Mouse (Mus musculus): ENCODE results near the gene Chga.

The Chga gene

DNA sequence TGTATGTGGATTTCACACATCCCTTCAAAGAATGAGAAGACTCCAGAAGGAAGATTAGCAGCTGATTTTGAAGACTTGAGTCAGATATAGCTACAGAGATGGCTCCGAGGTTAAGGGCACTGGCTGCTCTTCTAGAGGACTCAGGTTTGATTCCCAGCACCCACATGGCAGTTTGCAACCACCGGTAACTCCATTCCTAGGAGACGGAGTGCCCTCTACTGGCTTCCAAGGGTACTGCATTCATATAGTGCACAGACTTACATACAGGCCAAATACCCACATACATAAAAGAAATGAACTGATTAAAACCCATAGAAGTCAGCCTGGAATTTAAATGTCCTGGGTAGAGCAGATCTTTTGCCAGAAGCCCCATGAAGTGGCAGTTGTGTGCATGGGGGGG is 43.8 kb downstream of the Chga start:
- DNase-seq (ENCODE audit: inconsistent age in 2 of 2, low spot score in 1 of 2): no peak

DNA sequence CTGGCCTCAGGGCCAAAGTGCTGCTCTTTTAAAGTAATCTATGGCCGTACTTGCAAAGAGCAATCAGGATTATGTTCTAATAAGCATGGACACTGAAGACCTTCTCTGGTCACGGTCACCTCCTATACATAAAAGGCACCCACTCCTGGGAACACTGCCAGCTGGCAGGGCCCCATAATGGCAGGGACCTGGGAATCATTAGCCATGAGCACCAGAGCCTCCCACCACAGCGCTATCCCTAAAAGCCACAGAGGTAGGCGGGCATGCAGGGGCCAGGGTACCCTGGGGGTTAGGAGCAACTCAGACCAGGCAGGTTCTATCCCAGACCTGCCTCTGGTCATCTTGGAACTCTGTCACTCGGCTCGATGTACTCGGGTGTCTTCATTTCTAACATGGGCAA is 45.0 kb downstream of the Chga start:
- DNase-seq (ENCODE audit: inconsistent age in 2 of 2, low spot score in 1 of 2): no peak

DNA sequence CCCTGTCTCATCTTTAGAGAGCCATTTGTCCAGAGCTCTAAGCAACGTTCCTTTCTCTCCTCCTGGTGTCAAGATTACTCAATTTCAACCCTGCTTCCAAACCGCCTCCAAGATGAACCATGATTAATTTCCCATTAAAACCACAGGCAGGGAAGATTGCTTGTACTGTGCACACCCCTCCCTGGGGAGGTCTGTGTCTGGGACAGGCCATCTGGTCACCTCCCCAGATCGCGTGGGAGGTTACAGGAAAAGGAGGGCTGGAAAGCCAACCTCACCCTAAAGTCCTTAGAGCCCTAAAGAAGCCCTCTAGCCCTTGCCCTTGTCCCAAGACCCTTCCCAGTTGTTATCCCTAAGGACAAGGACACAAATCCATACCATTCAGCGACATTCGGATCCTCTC is 45.6 kb downstream of the Chga start:
- DNase-seq (ENCODE audit: inconsistent age in 2 of 2, low spot score in 1 of 2): peak in 1 of 2 experiments; percentile 48

DNA sequence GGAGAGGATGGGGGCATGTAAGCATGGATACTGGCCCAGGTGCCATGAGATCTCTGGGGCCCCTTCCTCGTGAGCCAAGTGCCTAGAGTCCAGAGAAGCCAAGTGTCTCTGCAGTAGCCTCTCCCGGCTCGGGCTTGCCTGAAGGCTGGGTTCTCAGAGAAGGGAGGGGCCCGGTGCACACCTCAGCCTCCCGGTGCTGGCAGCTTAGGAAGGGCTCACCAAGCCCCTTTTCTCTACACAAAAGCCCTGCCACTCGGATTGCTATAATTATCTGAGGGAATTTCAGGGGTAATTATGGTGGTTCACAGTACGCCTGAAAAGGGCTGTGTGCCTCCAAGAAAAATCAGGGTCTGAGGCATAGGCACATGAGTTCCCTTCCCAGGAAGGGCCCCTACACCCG is 47.1 kb downstream of the Chga start:
- no peak for DNase-seq (ENCODE audit: inconsistent age in 2 of 2, low spot score in 1 of 2)

DNA sequence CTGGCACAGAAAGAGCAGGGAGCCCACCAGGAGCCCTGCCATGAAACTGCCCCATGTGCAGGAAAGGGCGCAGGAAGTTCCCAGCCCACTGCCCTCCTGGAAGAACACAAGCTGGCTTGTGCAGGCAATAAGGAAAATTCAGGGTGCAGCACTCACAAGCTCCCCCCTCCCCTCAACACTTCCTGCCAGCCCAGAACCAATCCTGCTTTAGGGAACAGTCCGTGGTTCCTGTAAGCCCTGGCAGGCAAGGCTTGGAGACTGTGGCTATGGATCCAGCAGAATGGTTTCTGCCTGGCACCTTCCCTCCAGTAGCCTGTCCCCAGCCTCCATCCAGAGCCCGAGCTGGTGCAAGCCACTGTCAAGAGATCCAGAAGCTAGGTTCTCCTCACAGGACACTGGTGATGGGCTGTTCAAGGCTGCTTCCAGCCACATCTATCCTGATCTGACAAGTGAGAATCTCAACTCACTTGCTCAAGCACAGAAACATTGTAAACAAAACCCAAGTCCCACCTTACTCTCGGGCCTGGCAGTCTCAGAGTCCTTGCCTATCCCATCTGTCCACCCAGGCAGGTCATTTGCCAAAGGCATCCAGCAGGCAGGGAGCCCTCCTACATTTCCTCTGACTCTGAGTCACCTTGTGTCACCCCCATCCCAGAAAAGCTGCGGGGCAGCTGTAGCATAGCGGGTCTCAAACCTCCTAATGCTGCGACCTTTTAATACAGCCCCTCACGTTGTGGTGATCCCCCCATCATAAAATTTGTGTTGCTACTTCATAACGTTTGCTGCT is 47.7 kb downstream of the Chga start:
- no peak for DNase-seq (ENCODE audit: inconsistent age in 2 of 2, low spot score in 1 of 2)

DNA sequence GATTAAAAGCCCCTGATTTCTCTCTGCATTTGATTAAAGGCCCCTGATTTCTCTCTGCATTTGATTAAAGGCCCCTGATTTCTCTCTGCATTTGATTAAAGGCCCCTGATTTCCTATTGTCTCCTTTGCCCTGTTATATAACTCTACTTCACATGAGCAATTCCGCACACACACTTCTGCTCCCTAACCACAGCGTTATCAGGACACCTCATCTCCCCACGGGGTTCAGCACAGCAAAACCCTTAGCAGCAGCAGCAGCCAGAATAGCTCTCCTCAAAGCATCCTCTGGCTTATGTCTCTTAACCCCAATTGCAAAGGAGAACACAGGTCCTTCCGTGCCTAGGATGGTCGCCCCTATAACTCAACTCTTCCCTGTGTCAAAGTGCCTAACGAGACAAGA is 50.8 kb downstream of the Chga start:
- DNase-seq (ENCODE audit: inconsistent age in 2 of 2, low spot score in 1 of 2): no peak

DNA sequence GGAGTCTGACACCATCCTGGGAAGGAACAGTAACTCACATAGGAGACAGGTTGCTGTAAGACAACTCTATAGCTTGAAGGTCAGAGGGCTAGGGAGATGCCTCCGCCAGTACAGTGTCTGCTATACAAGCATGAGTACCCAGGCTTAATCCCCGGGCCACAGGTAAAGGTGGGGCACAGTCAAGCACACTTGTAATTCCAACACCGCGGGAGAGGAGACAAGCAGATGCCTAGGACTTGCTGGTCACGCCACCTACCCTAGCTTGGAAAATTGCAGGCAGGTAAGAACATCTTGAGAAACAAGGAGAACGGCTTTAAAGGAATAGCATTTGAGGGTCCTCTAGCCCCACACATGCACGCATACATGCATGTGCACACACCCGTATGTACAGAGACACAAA is 52.3 kb downstream of the Chga start:
- no peak for DNase-seq (ENCODE audit: inconsistent age in 2 of 2, low spot score in 1 of 2)

DNA sequence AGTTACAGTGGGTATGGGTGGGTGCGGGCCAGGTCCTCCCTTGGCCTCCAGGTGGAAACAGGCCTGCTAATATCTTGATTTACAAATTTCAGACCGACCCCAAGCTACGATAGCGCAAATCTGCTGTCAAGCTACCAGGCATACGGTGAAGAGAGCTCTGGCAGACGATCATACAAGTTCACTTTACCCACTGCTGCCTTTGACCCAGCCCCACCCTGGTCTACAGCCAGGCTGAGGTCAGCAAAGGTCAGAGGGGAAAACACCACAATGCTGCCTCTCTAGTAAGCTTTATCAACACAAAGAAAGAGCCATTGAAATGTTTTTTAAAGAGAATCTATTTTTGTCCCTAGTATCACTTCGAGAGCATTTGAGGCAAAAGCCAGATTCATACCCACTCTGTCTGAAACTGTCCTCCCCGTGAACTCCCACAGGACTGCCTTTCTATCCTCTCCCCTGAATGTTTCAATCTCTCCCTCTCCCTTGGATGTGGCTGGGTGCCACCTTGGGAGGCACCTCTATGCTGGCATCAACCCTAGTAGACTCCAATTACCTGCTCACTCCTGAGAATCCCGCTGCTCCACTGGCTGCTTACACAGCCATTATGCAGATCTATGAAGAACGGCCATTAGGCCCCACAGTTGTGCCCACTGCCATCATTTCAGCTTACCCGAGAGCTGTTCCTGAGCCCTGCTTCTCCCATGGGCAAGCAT is 53.2 kb downstream of the Chga start:
- DNase-seq (ENCODE audit: inconsistent age in 2 of 2, low spot score in 1 of 2): no peak

DNA sequence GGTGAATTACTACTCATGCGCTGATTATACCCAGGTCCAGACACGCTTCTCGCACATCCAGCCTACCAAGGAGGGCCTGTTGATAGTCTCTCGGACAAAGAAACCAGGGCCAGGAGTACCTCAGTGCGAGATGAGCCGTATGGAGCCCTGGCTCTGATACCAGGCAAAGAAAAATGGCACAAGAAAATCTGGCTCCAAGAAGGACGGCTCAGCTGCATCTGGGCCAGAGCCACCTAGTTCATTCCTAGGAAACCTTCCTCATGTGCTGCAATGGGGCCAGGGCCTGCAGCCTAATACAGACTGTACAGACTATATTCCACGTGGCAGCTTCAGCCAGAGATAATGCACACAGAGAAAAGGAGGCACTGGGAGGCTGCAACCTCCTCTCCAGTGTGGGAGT is 56.2 kb downstream of the Chga start:
- DNase-seq (ENCODE audit: inconsistent age in 2 of 2, low spot score in 1 of 2): no peak

DNA sequence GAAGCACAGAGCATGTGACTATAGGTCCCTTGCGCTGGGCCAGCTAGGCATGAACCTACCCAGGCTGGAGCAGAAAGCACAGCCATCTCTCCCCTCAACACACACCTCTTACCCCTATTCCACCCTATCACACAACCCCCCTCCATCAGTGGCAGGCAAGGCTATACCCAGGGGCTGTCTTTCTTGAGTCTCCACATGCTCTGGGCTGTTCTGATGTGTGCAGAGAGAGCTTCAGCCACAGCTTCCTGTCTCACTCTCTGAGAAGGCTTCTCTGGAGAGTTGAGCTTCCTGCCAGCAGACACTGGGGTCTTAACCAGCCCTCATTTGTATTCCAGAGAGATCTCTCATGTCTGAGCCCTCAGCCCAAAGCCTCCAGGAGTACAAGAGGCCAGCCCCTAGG is 57.7 kb downstream of the Chga start:
- no peak for DNase-seq (ENCODE audit: inconsistent age in 2 of 2, low spot score in 1 of 2)

DNA sequence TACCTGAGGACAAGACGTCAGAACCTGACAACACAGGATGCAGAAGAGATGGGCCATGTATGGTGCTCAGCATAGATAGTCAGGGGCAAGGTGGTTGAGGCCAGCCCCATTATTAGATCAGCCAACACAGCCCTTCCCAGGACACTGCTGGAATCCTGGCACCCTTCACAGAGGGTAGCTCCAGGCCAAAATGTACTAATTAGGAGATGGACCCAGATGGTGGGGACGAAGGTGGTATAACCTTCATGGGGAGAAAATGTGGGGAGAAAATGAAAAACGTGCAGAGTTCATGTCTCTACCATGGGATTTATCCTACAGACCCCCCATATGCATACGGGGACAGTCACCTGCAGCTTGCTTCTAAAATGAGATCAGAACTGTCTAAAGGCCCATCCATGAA is 58.6 kb downstream of the Chga start:
- no peak for DNase-seq (ENCODE audit: inconsistent age in 2 of 2, low spot score in 1 of 2)

Measured in adrenal gland, adult (tissue).